Mouse (Mus musculus) cortical plate, adult 2 months (tissue): Measurements from ENCODE around the gene Ift46.

Experiments used
- CTCF ChIP-seq: fragments of 200-500 bp; IDR thresholded peaks from 2 replicates; pipeline ENCODE4 v1.5.1; 2011; ENCODE audit warnings: mild to moderate bottlenecking, control low read depth, low read length; ENCODE audit not compliant: insufficient read depth; ENCODE audit errors: extremely low read depth
- POLR2A ChIP-seq: fragments of 200-500 bp; IDR thresholded peaks from 2 replicates; pipeline ENCODE4 v1.6.1; 2011; ENCODE audit warnings: mild to moderate bottlenecking, low read length, control low read depth; ENCODE audit not compliant: insufficient read depth; ENCODE audit errors: extremely low read depth

GRCm38 (mm10) chr9:44732130-44732549, 35.6 kb upstream of the Ift46 start:
- TF ChIP-seq CTCF (no peak), POLR2A (no peak)
